Mouse (Mus musculus) megakaryocyte, embryonic 14.5 days (primary cell): ENCODE results near the gene Grip1. TPM values are rescaled to one million over a fixed set of nuclear protein-coding genes. Genes with fewer than 3 reads are reported as not detected.

ENCODE experiments used
- H3K27me3 ChIP-seq: replicated peaks from 2 replicates; pipeline ENCODE3; 2012; ENCODE audit warnings: inconsistent platforms
- H3K36me3 ChIP-seq: replicated peaks from 2 replicates; pipeline ENCODE3; 2012; ENCODE audit warnings: low read length, inconsistent platforms, mixed read lengths
- H3K4me1 ChIP-seq: 2 replicates; pipeline ENCODE4 v1.6.1; 2012; ENCODE audit warnings: inconsistent platforms
- H3K4me3 ChIP-seq: replicated peaks from 2 replicates; pipeline ENCODE3; 2012; ENCODE audit warnings: moderate library complexity, mild to moderate bottlenecking, inconsistent platforms
- H3K9me3 ChIP-seq: 2 replicates; pipeline ENCODE4 v1.6.1; 2012; ENCODE audit warnings: inconsistent platforms
- FLI1 ChIP-seq: IDR thresholded peaks from 2 replicates; pipeline ENCODE4 v1.6.1; 2012; ENCODE audit warnings: low read length, inconsistent platforms, mixed read lengths
- GATA1 ChIP-seq: IDR thresholded peaks from 3 replicates; pipeline ENCODE4 v1.6.1; 2012; ENCODE audit warnings: mixed read lengths, low read length, inconsistent platforms, borderline replicate concordance
- polyA plus RNA-seq: library from polyadenylated mRNA; stranded (reverse); fragments of >175 nt; gene quantifications from 2 replicates; pipeline ENCODE4 v1.2.3, GENCODE M21; 2012; ENCODE audit warnings: low replicate concordance; ENCODE audit not compliant: insufficient read depth

Grip1 gene
- polyA plus RNA-seq, 1 experiment, result 0.08 TPM

DNA sequence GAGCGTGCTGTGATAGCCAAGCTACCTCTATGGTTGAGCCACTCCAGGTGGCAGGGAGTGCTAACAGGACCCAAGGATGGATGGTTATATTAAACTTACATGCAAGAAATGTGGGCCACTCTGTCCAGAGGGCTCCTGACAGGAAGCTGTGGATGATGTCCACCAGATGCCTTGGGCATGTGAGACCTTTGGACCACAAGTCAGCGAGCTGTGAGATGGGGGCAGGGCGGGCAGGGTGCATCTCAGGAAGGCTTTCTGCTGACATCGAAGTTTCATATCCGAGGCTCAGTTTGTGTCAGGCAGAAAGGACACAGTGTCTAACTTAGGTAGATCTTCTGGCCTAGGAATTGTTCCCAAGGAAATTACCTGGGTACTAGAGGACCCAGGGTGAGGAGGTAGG, 362.4 kb downstream of the Grip1 start:
- peaks cover 17% of the 10 kb centered on the region for H3K9me3 ChIP-seq
- TF ChIP-seq GATA1 (no peak), FLI1 (no peak)

DNA sequence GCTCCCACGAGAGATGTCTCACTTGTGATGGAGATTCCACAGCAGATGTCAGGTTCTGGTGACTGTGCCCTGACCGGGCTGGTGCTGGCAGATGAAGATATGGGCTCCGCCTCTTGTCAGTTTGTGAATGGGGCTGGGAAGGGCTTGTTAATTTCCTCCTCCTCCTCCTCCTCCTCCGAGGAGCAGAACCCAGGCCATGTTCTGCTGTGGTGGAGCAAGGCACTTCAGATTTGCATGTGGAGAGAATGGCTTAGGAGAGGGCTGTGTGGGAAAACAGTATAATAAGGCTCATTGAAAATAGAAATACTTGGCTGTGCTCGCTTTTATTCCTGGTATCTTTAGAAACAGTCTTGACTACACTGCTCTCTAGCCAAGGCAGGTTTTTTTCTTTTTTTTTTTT, 364.8 kb downstream of the Grip1 start:
- no peaks in the 10 kb centered on the region for H3K4me1 ChIP-seq
- H3K9me3 ChIP-seq, result peaks cover 11% of the 10 kb centered on the region; the same call in 1 of the 2 replicates
- TF ChIP-seq FLI1 (no peak), GATA1 (no peak)
- H3K4me3 ChIP-seq, result no peak overlapping the region
- H3K36me3 ChIP-seq, result no peaks in the 10 kb centered on the region
- no peaks in the 10 kb centered on the region for H3K27me3 ChIP-seq

More for the DNA sequence above, 362.4 kb downstream of the Grip1 start:
- no peak overlapping the region for H3K4me3 ChIP-seq
- H3K4me1 ChIP-seq, result no peaks in the 10 kb centered on the region
- no peaks in the 10 kb centered on the region for H3K36me3 ChIP-seq
- H3K27me3 ChIP-seq, result no peaks in the 10 kb centered on the region

DNA sequence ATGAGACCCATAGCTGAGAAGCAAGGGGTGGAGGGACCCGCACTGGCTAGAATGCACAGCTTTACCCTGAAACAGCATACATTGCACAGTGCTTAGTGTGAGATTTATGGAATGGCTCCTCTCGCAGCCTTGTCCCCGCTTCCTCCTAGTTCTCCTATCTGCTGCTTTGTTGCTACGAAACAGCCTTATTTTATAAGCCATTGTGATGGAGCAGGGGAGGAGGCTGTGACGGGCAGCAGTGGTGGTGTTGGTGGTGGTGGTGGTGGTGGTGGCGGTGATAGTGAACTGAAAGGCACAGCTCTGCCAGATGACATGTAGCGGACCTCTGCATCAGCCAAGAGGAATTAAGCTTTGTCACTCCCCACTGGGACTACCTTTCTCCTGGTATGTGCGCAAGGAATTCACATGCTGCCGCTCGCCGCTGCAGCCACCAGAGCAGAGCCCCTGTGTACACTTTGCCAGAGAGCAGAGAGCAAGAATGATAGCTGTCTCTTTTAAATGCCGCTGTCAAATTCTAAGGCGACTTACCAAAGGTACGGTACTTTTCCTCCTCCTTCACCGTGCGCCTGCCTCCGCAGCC, 365.6 kb downstream of the Grip1 start:
- H3K9me3 ChIP-seq, result peaks cover 11% of the 10 kb centered on the region; the same call in 1 of the 2 replicates
- no peaks in the 10 kb centered on the region for H3K4me1 ChIP-seq
- H3K36me3 ChIP-seq, result no peaks in the 10 kb centered on the region
- H3K4me3 ChIP-seq, result peak overlapping the region; percentile 26
- TF ChIP-seq GATA1 (no peak), FLI1 (no peak)
- H3K27me3 ChIP-seq, result no peaks in the 10 kb centered on the region

DNA sequence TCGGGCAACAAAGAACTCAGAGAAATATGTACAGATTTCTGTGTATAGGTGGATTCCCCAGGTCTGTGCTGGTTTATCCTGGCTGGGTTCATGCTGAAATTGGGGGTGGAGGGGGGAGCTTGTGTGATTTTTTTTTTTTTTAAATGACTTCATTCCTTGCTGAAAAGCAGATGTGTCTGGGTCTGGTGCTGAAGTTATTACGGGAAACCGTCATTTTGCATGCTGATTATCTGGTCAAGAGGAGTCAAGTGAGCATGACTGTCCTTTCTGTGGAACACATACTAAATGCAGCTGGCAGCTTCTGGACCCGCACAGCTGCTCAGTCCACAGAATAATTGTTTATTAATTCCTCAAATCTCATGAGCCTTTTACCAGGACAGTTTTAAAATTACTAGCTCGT, 366.1 kb downstream of the Grip1 start:
- no peaks in the 10 kb centered on the region for H3K4me1 ChIP-seq
- H3K27me3 ChIP-seq, result no peaks in the 10 kb centered on the region
- no peaks in the 10 kb centered on the region for H3K36me3 ChIP-seq
- no peak overlapping the region for H3K4me3 ChIP-seq
- peaks cover 11% of the 10 kb centered on the region; the same call in 1 of the 2 replicates for H3K9me3 ChIP-seq
- no peak for TF ChIP-seq FLI1
- no peak for TF ChIP-seq GATA1

GRCm38 (mm10) chr10:119820428-119820827, 366.8 kb downstream of the Grip1 start:
- H3K9me3 ChIP-seq, result peaks cover 9% of the 10 kb centered on the region; the same call in 1 of the 2 replicates
- no peaks in the 10 kb centered on the region for H3K27me3 ChIP-seq
- no peaks in the 10 kb centered on the region for H3K4me1 ChIP-seq
- TF ChIP-seq GATA1, result no peak
- TF ChIP-seq FLI1, result no peak
- no peaks in the 10 kb centered on the region for H3K36me3 ChIP-seq
- no peak overlapping the region for H3K4me3 ChIP-seq

DNA sequence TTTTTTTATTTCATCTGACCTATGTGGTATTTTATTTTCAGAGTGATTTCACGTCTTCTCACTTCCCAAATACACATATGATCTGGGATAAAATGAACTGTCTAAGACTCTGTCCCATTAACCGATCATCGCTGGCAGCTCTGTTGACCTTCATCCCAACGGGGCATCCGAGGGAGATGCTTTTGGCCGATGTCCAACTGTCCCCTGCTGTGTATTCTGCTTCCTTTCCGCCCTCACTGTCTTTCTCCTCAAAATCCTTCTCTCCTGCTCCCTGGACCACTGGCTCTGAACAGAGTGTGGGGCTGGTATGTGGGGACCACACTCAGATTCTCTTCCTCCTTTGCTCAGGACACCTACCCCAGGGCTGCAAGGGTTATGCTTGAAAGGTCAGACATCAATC, 370.1 kb downstream of the Grip1 start:
- no peaks in the 10 kb centered on the region for H3K4me1 ChIP-seq
- H3K36me3 ChIP-seq, result no peaks in the 10 kb centered on the region
- H3K27me3 ChIP-seq, result no peaks in the 10 kb centered on the region
- peaks cover 17% of the 10 kb centered on the region; the same call in 1 of the 2 replicates for H3K9me3 ChIP-seq
- TF ChIP-seq GATA1, result no peak
- TF ChIP-seq FLI1, result no peak
- no peak overlapping the region for H3K4me3 ChIP-seq

GRCm38 (mm10) chr10:119824521-119824920, 370.9 kb downstream of the Grip1 start:
- Histone ChIP-seq H3K27me3 (no peaks in the 10 kb centered on the region), H3K4me1 (no peaks in the 10 kb centered on the region), H3K36me3 (no peaks in the 10 kb centered on the region), H3K4me3 (no peak overlapping the region), H3K9me3 (peaks cover 20% of the 10 kb centered on the region)
- no peak for TF ChIP-seq FLI1
- no peak for TF ChIP-seq GATA1

DNA sequence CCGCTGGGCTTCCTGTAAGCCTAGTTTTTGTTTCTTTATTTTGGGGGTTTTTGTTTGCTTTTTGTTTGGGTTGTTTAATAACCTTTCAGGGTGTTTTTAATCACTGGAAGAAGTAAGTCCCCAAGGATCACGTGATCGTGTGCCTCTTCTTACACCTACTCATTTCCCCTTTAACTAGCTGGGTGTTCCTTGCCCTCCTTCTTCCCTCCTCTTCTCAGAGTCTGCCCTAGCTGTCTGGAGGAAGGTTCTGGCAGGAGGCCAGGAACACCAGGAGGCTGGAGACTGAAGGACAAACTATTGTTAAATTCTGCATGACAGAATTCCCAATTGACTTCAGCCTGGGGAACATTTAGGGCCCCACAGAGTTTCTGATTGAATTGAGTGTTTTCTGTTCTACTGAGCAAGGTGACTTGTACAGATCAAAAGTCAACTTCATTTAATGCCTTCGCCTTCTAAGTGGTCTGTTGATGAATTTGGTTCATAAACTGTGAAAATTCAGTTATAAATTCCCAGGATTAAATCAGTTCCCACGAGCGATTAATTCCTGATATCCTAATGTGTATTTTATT, 376.8 kb downstream of the Grip1 start:
- peaks cover 19% of the 10 kb centered on the region for H3K9me3 ChIP-seq
- no peaks in the 10 kb centered on the region for H3K36me3 ChIP-seq
- TF ChIP-seq GATA1 (no peak), FLI1 (no peak)
- no peak overlapping the region for H3K4me3 ChIP-seq
- no peaks in the 10 kb centered on the region for H3K27me3 ChIP-seq
- no peaks in the 10 kb centered on the region for H3K4me1 ChIP-seq

- Histone ChIP-seq H3K4me1 (no peaks in the 10 kb centered on the region), H3K9me3 (peaks cover 13% of the 10 kb centered on the region), H3K4me3 (no peak overlapping the region), H3K27me3 (no peaks in the 10 kb centered on the region), H3K36me3 (no peaks in the 10 kb centered on the region)
- TF ChIP-seq GATA1 (no peak), FLI1 (no peak)
Observed at GRCm38 (mm10) chr10:119831086-119831485, 377.5 kb downstream of the Grip1 start.

GRCm38 (mm10) chr10:119833334-119833733, 379.7 kb downstream of the Grip1 start:
- Histone ChIP-seq H3K4me1 (no peaks in the 10 kb centered on the region), H3K4me3 (no peak overlapping the region), H3K9me3 (peaks cover 14% of the 10 kb centered on the region), H3K27me3 (no peaks in the 10 kb centered on the region), H3K36me3 (no peaks in the 10 kb centered on the region)
- no peak for TF ChIP-seq FLI1
- TF ChIP-seq GATA1, result no peak

DNA sequence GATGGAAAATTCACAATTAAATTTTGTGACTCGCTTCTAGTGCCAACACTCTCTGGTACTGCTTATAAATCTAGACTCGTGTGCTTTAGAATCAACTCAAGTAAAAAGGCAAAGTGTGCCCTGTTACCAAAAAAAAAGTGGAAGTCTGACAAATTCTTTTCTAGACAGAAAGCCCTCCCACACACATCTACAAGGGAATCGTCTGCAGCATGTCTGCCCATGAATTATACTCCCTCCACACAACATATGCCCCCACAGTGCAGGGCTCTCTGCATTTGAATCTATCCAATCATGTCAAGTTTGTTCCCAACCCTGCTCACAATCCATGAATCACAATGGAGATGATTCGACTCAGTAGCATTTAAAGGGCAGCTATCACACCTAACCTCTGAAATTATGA, 380.5 kb downstream of the Grip1 start:
- H3K9me3 ChIP-seq, result peaks cover 14% of the 10 kb centered on the region
- no peak overlapping the region for H3K4me3 ChIP-seq
- H3K27me3 ChIP-seq, result no peaks in the 10 kb centered on the region

More for the DNA sequence above, 380.5 kb downstream of the Grip1 start:
- H3K4me1 ChIP-seq, result no peaks in the 10 kb centered on the region
- TF ChIP-seq GATA1 (no peak), FLI1 (no peak)
- no peaks in the 10 kb centered on the region for H3K36me3 ChIP-seq
